Mouse (Mus musculus) retina, embryonic 14.5 days (tissue): ENCODE data around the gene St5.

Source experiments
- DNase-seq: peaks from one replicate; pipeline ENCODE4 v3.0.0-alpha.2; 2015; ENCODE audit warnings: low spot score

The St5 gene

DNA sequence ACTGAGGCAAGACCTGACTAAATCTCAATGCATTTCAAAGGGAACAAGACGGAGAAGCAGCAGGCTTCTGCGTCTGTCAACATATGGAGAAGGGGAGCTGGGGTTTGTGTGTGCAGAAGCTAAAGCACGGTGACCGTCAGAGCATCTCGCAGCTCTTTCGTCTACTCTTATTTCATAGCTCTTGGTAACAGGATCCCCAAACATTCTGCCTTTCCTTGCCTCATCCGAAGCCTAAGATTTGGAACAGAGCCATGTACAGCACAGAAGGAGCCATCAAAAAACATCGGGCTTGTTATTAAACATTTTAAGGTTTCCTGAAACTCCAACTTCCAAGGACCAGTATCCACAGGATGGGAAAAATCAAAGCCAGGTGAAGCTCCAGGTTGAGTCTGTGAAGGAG lies 62.3 kb downstream of the St5 start:
- DNase-seq, result no peak

DNA sequence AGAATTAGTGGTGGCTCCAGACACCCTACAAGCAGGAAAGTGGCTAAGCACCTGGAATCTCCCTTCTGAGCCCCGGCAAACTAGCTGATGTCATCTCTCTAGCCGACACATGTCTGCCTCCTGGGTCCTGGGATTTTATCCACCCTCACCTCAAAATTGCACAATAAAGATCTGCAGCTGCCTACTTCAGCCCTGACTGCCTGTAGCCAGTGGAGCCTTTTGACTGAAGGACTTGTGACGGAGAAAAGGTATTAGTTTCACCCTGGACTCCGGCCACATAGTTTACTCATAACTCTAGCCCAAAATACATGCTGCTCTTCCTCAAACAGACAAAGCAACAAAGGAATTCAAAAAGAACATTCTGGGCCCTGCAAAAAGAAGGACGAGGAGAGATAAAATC lies 66.0 kb downstream of the St5 start:
- DNase-seq, result no peak

DNA sequence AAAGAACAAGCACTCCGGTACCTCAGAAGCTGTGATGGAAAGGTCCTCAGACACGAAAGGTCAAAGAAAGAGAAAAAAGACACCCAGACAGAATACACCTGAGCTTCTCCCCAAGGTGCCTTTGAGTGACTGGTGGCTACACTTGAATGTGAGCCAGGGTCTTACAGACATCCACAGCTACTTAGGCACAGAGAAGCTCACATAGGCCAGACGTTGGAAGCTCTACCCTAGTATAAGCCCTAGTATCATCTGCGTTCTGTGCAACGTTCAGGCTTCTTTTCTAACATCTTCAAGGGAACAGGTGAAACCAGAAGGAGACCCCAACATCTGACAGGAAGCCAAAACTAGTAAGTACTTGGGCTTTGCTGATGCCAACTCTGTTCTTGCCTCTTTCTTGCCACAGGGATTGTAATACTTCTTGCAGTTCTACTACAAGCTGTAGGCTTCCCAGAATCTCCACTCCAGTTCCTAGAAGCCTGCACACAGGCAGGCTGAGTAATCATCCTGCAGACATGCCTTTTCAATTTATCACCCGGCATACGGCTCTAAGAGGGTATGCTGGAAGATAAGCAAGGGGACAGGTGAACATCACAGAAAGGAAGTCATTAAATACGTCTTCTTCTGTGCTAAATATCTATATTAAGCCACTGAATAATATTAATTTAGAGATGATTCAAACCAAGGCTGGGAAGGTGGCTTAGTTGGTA lies 67.2 kb downstream of the St5 start:
- DNase-seq, result no peak

DNA sequence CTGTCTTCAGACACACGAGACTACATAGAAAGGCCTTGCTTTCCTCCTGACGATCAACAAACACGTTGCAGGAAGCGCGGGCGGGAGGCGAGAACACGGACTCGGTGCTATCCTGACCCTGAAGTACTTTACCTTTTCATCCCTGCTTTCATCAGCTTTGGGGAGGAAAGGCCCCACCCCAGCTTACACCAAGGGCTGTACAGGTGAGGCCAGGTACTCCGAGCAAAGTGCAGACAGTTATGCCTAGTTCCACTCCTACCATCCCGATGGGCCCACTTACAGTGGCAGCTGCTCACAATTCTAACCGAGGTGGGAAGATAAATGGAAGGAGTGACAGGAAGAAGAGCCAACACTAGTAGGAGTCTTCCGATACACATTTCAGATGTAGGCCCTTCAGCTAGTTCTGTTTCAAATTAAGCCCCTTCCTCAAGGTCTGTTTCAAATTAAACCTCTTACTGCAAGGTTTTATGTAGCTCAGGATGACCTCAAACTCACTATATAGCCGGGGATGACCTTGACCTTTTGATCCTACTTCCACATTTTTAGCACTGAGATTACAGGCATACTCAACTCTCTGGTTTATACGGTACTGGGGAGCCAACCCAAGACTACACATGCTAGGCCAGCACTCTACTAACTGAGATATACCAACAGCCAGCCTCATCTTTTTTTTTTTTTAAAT lies 69.9 kb downstream of the St5 start:
- DNase-seq, result no peak

DNA sequence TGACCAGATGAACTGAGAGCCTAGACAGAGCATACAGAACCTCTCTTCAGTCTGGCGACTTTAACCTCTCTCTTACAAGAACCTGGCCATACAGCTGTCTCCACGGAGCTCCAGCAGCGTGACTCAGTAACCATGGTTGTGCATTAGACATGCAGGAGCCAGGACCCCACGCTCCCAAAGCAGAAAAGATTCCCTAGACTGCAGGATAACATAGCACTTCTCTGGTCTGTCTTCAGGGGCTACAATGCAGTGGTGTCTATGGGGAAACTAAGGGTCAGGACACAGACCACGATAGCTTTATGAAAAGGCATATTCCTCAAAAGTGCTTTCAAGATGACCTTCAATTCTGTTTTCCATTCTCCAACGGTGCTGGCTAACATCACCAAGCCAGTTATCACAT lies 72.1 kb downstream of the St5 start:
- no peak for DNase-seq

DNA sequence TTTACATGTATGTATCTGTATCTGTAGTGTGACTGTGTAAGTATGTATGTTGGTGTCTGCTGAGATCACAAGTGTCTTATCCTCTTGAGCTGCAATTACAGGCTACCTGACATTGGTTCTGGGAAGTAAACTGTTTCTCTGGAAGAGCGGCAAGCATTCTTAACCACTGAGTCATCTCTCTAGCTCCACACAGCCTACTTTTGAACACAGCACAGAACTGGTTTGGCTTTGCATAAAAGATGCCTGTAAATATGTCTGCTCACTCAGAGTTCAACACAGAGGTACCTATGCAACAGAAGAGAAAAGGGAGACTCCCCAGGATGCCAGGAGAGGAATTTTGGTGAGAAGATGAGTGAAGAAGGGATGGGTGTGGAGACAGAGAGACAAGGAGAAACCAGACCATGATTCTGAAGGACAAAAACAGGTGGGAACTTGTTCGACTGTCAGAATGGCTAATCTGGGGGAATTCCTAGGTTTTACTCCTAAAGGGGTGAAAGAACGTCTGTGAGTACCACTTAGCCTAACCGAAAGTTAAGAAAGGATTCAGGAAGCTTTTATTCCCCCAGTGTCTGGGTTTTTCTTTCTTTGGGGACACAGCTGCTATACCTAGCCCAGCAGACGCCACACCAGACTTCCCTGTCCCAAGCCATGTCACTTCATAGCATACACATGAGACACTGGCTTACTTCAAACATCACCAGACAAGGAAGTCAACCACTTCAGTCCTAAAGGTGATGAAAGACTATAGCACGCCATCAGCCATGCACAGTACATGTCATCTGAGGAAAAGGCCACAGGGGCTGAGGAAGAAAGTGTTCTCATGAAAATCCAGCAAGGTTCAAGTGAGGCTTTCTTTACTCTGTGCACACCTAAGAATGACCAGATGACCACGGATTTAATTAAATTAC lies 73.3 kb downstream of the St5 start:
- DNase-seq, result no peak

DNA sequence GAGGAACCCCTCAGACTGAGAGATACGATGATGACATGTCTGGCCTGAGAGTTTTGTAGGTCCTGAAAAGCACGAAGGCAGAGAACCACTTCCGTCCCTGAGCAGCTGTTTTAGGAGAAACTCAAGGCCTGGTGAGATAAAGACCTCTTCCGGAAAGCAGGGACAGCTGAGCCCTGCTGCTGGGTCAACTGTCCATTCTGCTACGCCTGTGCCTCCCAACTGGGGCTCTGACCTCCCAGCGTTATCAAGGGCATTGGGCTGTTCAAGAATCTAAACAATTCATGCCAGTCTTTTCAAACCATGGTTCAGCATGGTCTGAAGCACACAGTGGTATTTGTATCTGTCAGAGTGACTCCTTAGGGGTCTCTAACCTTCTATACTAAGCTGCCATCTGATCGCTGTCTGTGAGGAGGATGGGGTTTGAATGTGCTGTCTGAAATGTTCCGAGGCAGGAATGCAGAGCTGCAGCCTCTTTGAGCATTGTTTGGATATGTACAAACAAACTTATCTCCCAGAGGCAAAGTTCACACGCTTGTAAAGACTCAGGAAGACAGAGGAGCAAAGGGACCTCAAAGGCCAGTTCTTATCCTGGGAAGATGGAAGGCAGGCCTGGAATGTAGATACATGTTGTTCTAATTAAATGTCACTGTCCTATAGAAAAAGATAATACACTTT lies 74.3 kb downstream of the St5 start:
- DNase-seq, result no peak

DNA sequence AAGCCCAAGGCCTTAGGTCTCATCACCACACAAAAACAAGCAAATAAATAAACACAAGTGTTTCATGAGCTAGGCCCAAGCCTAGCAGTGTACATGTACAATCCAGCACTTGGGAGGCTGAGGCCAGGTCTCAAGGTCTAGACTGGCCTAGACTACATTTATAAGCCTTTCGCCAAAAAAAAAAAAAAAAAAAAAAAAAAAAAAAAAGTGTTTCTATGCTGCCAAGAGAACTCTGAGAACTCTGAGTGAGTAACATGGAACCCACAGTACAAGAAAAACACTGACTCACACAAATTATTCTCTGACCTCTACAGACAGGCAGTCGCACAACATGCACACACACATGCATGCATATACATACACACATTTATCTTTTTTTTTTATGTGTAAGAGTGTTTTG lies 75.6 kb downstream of the St5 start:
- no peak for DNase-seq

DNA sequence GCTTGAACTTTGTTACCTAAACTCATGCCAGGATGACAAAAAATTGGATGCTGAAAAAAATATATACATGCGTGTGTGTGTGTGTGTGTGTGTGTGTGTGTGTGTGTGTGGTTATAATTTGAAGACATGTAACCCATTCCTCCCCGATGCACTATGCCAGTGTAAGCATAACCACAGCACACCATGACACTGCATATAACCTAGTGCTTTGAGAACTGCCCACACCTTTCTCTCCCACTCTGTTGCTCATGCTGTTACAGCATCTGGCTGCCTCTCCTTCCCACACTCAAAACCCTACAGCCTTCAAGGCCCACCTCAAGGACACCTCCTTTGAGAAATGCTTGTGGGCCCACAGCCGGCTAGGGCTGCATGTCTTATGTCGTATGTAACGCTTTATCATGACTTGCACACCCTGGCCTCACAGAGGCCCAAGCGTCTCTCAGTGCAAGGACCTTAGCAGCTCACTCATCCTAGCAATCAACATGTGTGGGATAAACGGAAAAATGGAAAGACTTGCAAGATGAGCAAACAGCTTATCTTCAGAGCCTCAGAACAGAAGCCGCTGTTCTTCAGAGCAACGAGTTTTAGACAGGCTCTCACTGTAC lies 81.1 kb downstream of the St5 start:
- no peak for DNase-seq

DNA sequence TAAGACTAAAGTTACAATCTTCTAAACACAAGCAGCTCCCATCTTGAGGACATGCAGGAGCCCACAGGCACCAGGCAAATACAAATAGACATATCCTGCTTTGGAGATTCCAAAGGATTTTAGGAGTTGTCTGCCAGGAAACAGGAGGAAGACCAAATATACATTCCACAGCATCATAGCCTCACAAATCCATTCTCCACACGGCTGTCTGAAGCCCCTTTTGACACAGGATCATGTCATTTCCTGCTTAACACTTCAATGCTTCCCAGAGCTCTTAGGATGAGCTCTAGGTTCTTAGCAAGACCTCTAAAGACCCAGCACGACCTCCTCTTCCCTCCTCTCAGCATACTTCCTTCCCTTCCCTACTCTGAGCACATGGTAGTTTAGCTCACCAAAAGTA lies 82.4 kb downstream of the St5 start:
- no peak for DNase-seq

DNA sequence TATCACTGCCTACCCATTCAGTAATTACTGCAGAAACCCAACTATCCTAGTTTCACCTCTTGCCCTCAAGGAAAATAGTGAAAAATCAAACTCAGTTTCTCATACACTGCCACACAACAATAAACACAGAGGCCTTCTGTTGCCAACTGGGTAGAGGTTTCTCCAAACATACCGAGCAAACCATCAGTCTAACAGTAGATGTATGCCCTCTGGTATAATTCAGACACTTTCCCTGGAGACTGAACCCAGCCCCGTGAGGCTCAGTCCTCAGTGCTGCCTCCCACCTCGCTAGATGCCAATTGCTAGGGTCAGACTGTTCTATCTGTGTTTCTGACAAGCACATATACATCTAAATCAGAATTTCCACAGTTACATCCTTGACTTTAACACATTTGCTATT lies 83.1 kb downstream of the St5 start:
- no peak for DNase-seq

DNA sequence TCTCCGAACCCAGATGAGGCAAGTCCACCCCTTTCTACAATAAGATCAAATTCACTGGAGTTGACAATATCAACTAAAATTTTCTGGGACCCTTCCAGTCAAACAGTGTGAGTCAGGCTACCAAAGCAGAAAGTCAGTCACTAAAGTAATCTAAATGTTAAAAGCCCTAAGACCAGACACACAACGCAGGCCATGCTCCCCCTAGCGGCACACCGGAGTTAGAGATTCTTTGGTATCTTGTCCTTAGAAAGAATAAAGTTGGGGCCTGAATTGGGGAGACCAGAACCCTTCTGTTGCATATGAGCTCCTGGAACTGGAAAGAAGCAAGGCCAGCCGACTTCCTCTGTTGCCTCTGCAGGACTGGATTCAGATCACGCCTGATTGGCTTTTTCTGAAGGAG lies 84.7 kb downstream of the St5 start:
- DNase-seq, result peak; percentile 82

DNA sequence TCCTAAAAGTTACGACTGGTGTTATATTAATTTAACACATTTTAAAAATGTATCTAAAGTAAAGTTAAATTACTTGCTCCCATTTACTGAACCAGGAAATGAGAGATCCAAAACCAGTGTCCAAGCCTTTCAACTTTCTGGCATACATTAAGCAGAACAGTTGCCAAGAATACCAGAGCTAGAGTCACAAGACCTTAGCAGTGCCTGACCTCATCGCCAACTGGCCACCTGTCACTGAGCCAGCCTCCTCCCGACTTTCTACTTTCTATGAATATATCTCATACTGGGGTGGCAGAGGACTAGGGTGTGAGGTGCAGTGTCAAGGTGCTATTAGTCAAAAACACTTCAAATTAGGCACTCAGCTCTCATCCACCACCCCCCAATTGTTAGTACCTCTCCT lies 85.6 kb downstream of the St5 start:
- DNase-seq, result no peak

DNA sequence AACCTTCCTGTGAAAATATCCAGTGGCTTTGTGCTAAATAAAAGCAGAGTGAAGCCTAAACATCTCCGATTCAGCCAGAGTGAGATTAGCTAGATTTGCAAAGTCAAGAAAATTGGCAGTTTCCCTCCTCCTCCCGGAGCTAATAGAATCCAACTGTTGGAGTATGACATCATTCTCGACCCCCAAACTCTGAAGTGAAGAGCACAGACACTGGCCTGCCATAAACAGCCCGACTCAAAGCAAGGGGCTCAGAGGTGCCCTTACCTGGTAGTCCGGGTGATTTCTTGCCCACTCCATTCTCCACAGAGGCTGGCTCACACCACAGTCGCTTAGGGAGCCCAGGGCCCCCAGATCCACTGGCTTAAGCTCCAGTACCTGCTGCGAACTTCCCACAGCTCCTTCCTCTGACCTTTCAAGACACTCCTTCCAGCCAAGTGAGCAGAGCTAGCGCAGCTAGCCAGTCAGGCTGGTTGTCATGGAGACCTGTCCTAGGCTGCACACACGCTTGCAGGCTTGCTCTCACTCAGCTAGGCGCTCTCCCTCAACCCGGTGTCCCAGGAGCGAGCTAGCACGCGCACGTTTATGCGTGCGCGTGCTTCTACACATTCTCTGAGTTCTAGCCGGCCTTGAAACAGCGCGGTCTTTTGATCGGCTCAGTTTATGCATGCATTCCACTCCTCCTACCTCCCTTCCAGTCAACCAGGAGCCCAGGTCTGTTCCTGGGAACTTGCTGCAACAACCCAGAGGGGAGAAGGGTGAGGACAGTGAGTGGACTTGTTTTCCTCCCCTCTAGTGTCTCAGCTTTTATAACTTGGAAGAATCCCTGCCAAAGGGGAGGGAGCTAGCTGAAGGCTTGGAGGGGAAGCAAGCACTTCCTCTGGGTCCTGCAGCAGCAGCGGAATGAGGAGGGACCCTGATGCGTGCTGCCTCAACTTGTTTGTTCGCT lies 87.1 kb downstream of the St5 start:
- peak; percentile 94 for DNase-seq

DNA sequence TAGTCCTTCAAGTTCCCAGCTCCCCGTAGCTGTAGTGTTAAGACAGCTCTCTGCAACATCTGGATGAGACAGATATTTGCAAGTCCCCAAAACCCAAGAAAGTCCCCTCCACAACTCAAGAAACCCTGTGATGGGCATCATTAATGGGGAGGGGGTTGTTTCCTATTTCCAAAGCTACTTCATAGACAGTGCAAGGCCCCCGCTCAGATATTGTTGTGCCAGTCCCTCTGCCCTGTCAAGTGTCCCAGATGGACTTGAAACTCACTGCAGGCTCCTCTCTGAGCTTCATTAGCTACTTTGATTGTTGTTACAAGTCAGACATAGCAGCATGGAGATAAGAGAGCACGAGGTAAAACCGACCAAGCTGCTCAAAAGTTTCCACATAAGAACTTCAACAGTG lies 87.8 kb downstream of the St5 start:
- peak; percentile 28 for DNase-seq

DNA sequence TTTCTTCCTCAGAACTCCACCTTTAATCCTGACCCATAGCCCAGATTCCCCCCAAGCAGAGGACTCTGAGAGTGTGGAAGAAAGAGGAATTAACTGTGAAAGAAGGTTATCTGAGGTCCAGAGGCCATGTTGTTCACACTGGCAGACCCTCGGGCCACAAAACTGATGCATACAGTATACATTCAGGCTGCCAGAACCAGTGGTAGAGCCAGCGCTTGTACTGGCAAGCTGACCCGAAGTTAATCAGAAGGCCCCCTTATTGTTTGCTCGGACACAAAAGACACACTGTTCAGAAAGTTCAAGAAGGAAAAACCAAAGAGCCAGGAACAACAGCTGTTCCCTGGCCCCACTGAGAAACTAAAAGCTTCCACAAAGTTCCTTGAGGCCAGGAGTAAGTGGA lies 88.5 kb downstream of the St5 start:
- peak; percentile 29 for DNase-seq

DNA sequence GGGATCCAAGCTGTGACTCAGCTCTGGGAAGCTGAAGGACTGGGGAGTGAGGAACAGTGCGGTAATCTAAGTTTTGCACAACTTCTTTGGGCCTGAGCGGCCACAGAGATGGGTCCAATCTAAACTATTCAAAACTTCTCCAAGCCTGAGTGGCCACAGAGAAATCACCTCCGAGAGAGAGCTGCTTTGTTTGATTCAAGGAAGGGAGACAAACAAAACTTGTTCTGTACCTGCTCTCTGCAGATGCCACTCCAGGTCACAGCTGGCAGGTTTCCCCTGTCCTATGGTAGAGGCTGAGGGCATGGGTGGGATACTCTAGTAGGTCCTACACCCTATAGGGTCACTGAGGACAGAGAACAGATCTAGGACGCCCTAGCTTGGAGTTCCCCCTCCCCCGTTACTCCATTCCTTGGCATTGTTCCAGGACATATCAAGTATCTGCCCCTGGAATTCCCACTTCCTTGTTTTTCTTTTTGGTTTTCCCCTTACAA lies 89.8 kb downstream of the St5 start:
- DNase-seq, result peak; percentile 32

DNA sequence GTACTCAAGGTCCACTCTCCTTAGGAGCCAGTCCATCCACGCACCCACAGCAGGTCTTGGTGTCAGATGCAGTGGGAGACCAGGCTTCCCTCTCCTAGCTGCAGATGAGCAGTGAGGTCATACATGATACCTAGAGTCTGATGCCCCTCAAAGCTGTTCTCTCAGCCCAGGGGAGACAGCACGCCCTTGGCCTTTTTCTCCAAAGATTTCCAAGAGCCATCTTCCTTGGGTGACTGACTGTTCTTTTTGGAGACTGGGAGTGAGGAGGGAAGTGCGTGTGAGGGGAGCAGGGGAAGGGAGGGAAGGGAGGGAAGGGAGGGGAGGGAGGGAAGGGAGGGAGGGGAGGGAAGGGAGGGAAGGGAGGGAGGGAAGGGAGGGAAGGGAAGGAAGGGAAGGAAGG lies 90.4 kb downstream of the St5 start:
- no peak for DNase-seq

DNA sequence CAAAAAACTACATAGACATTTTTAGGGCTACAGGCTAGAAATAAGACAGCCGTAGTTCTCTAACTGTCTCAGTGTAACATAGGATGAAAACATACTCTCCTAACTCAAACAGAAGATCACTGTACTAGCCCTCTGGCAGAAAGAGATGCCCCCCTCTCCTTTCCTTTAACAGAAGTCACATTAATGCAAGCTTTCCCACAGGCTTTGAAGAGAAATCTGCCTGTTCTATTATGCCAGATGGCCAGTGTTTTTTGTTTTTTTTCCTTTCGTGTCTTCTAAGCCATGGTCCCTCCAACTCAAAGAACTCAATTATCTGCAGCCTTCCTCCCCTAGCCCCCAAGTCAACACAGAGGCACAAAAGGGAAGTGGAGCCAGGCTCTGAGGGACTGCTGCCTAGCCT lies 90.9 kb downstream of the St5 start:
- no peak for DNase-seq

DNA sequence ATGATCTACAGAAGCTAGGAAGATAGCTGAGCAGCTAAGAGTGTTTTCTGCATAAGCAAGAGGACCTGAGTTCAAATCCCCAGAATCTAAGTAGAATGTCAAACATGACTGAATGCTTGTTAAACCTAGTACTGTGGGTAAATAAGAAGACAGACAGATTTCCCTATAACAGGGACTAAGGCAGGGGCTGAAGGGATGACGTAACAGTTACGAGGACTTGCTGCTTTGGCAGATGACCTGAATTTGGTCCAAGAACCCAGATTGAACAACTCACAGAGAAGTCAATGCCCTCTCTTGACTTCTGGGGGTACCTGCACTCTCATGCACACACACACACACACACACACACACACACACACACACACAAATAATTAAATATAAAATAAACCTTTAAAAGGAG lies 93.1 kb downstream of the St5 start:
- no peak for DNase-seq
